Mouse (Mus musculus): ENCODE measurements around the gene Plcb4. TPM values are rescaled to one million over a fixed set of nuclear protein-coding genes. Genes with fewer than 3 reads are reported as not detected.

The Plcb4 gene
- 15.9 and 16.0 TPM in 2 replicates for polyA plus RNA-seq (2016; fragmentation: Nextera tagmentation; extraction: Ambion mirVana)

- H3K36me3 ChIP-seq (replicated peaks): peaks cover 1% of the 10 kb centered on the region
- H3K4me3 ChIP-seq: peak within 1 kb of the TSS; percentile 80
- WGBS: under 1% methylated on average over 71 of the region's 71 CpGs
- H3K9me3 ChIP-seq: peaks cover under 1% of the 10 kb centered on the region; the same call in 1 of the 2 replicates
- DNase-seq (ENCODE audit: extremely low spot score, low spot score): peak; percentile 91
- peak within 1 kb of the TSS; percentile 99 for H3K27ac ChIP-seq
- peaks cover 30% of the 10 kb centered on the region for H3K4me1 ChIP-seq
- no peaks in the 10 kb centered on the region for H3K27me3 ChIP-seq (ENCODE audit: poor library complexity, severe bottlenecking)
Observed at GRCm38 (mm10) chr2:135658486-135659390, at the start of gene Plcb4. Plcb4 (plus strand) TSS chr2:135659011.

DNA sequence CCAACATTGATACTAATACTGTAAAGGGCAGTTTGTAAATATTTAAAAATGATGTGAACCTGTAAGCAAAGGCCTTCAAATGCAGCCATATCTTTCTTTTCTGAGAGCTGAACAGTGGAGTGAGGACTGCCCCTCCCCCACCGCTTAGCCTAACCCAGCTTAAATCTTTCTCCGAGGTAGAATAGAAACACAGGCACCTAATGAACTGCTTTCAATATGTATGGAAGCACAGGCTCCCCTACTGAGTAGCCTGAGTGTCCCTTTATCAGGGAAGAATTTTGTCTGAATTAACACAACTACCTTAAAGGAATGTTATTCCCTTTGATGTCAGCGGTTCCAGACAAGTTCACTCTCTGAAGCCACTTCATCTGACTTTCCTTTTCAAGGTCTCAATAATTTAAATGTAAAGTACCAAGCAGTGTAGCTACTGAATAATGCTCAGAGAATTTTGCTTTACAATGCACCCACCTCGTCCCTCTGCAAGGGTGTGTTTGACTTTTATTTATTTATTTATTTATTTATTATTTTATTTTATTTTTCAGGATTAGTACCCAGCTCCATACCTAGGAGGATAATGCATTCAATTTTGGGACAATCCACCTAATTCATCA lies 44.1 kb upstream of the Plcb4 start:
- peak; percentile 53 for DNase-seq (ENCODE audit: extremely low spot score, low spot score)
- H3K4me1 ChIP-seq: peaks cover 25% of the 10 kb centered on the region
- H3K4me3 ChIP-seq: no peak overlapping the region
- peak overlapping the region; percentile 74 for H3K27ac ChIP-seq
- H3K9me3 ChIP-seq: no peaks in the 10 kb centered on the region
- WGBS: 8% methylated on average over 4 of the region's 4 CpGs
- no peaks in the 10 kb centered on the region for H3K36me3 ChIP-seq (replicated peaks)
- no peaks in the 10 kb centered on the region for H3K27me3 ChIP-seq (ENCODE audit: poor library complexity, severe bottlenecking)

DNA sequence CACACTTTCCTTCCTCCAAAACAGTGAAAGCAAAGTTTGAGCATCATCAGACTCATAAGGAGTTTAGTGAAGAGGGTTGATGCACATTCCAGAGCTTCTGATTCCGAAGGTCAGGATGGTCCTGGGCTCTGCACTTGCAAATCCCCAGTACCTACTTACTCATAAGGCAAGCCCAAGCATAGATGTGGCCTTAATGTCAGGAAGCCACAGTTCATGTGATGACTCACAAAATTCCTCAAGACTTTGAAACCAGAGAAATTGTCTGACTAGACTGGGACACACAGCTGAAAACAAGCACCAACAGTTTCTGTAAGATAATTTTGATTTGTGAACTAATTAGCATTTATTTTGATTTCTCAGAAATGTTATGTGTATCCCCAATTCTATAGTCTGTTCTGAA lies 42.7 kb upstream of the Plcb4 start:
- Histone ChIP-seq H3K4me1 (peaks cover 25% of the 10 kb centered on the region), H3K9me3 (no peaks in the 10 kb centered on the region), H3K27ac (peak overlapping the region; percentile 65), H3K36me3 (replicated peaks) (no peaks in the 10 kb centered on the region), H3K4me3 (no peak overlapping the region), H3K27me3 (ENCODE audit: poor library complexity, severe bottlenecking) (no peaks in the 10 kb centered on the region)
- no peak for DNase-seq (ENCODE audit: extremely low spot score, low spot score)
- 77% methylated on average over 1 of the region's 1 CpGs for WGBS

- Histone ChIP-seq H3K36me3 (replicated peaks) (no peaks in the 10 kb centered on the region), H3K9me3 (no peaks in the 10 kb centered on the region), H3K4me1 (peaks cover 25% of the 10 kb centered on the region), H3K4me3 (no peak overlapping the region), H3K27ac (no peak overlapping the region), H3K27me3 (ENCODE audit: poor library complexity, severe bottlenecking) (no peaks in the 10 kb centered on the region)
- DNase-seq (ENCODE audit: extremely low spot score, low spot score): no peak
Observed at GRCm38 (mm10) chr2:135618551-135618950, 40.3 kb upstream of the Plcb4 start.

GRCm38 (mm10) chr2:135619956-135620355 lies 38.9 kb upstream of the Plcb4 start:
- H3K4me1 ChIP-seq: peaks cover 12% of the 10 kb centered on the region
- no peak overlapping the region for H3K27ac ChIP-seq
- no peaks in the 10 kb centered on the region for H3K27me3 ChIP-seq (ENCODE audit: poor library complexity, severe bottlenecking)
- no peaks in the 10 kb centered on the region for H3K9me3 ChIP-seq
- 76% methylated on average over 2 of the region's 2 CpGs for WGBS
- DNase-seq (ENCODE audit: extremely low spot score, low spot score): no peak
- no peak overlapping the region for H3K4me3 ChIP-seq
- H3K36me3 ChIP-seq (replicated peaks): no peaks in the 10 kb centered on the region

GRCm38 (mm10) chr2:135627821-135628220 lies 31.0 kb upstream of the Plcb4 start:
- no peak overlapping the region for H3K4me3 ChIP-seq
- DNase-seq (ENCODE audit: extremely low spot score, low spot score): no peak
- H3K27me3 ChIP-seq (ENCODE audit: poor library complexity, severe bottlenecking): no peaks in the 10 kb centered on the region
- H3K36me3 ChIP-seq (replicated peaks): no peaks in the 10 kb centered on the region
- no peaks in the 10 kb centered on the region for H3K9me3 ChIP-seq
- 61% methylated on average over 2 of the region's 2 CpGs for WGBS
- H3K27ac ChIP-seq: no peak overlapping the region
- H3K4me1 ChIP-seq: peaks cover 5% of the 10 kb centered on the region

GRCm38 (mm10) chr2:135637227-135637626 lies 21.6 kb upstream of the Plcb4 start:
- H3K4me3 ChIP-seq: no peak overlapping the region
- no peaks in the 10 kb centered on the region for H3K4me1 ChIP-seq
- no peak for DNase-seq (ENCODE audit: extremely low spot score, low spot score)
- no peaks in the 10 kb centered on the region for H3K36me3 ChIP-seq (replicated peaks)
- H3K27me3 ChIP-seq (ENCODE audit: poor library complexity, severe bottlenecking): no peaks in the 10 kb centered on the region
- H3K9me3 ChIP-seq: no peaks in the 10 kb centered on the region
- no peak overlapping the region for H3K27ac ChIP-seq
- 91% methylated on average over 2 of the region's 2 CpGs for WGBS

DNA sequence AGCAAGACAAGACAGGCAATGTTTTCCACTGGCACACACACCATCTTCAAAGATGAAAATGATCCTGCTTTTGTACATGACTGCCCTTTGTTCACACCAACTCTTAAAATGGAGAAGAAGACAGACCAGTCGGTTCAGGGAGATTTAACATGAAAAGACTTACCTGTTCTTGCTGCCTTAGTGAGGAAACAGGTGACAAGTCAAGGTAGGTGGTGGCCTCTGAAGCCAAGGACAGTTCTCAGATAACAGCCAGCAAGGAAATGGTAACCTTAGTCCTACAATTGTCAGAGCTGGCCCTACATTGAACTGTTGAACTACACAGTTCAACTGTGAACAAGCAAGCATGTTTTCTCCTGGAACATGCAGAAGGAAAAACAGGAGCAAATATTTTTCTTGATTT lies 17.8 kb upstream of the Plcb4 start:
- no peaks in the 10 kb centered on the region for H3K9me3 ChIP-seq
- H3K27ac ChIP-seq: no peak overlapping the region
- 78% methylated on average over 1 of the region's 1 CpGs for WGBS
- no peak for DNase-seq (ENCODE audit: extremely low spot score, low spot score)
- H3K4me3 ChIP-seq: no peak overlapping the region
- H3K27me3 ChIP-seq (ENCODE audit: poor library complexity, severe bottlenecking): no peaks in the 10 kb centered on the region
- no peaks in the 10 kb centered on the region for H3K36me3 ChIP-seq (replicated peaks)
- no peaks in the 10 kb centered on the region for H3K4me1 ChIP-seq

DNA sequence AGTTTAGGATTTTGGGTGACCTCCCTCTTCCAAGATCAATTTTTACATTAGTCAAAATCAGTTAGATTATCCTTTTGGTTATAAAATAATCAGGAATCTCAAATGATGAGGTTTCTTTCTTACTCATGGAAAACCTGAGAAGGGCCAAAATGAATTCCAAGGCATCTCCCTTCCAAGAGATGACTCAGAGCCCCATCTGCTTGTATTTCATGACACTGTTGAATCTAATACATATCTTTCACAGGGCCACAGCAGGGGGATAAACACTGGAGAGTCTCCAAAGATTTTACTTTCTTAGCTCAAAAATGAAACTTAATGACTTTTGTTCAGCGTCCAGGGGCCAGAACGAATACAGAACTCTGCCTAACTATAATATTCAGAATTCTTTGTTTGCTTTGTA lies 17.2 kb upstream of the Plcb4 start:
- H3K27me3 ChIP-seq (ENCODE audit: poor library complexity, severe bottlenecking): no peaks in the 10 kb centered on the region
- no peak for DNase-seq (ENCODE audit: extremely low spot score, low spot score)
- no peak overlapping the region for H3K4me3 ChIP-seq
- WGBS: 88% methylated on average over 2 of the region's 2 CpGs
- no peak overlapping the region for H3K27ac ChIP-seq
- no peaks in the 10 kb centered on the region for H3K36me3 ChIP-seq (replicated peaks)
- no peaks in the 10 kb centered on the region for H3K4me1 ChIP-seq
- H3K9me3 ChIP-seq: no peaks in the 10 kb centered on the region

GRCm38 (mm10) chr2:135646226-135646625 lies 12.6 kb upstream of the Plcb4 start:
- no peak for DNase-seq (ENCODE audit: extremely low spot score, low spot score)
- H3K9me3 ChIP-seq: no peaks in the 10 kb centered on the region
- H3K4me1 ChIP-seq: no peaks in the 10 kb centered on the region
- no peak overlapping the region for H3K27ac ChIP-seq
- WGBS: 79% methylated on average over 3 of the region's 3 CpGs
- no peaks in the 10 kb centered on the region for H3K27me3 ChIP-seq (ENCODE audit: poor library complexity, severe bottlenecking)
- no peaks in the 10 kb centered on the region for H3K36me3 ChIP-seq (replicated peaks)
- H3K4me3 ChIP-seq: no peak overlapping the region

DNA sequence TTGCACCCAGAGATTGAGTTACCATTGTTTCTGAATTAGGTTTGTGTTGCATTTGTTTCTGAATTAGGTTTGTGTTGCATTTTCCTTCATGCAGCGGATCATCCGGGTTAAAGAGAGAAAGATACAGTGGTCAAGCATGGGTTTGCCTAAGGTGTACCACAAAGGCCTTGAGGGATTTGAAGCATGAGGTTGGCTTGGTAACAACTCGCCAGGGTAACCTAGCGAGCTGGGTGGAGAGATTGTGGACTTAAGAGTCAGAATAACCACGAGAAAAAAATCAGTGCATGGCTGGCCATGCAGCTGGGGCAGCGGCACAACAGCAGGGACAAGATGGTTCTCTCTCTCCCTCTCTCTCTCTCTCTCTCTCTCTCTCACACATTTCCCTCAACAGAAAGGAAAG lies 12.2 kb upstream of the Plcb4 start:
- no peaks in the 10 kb centered on the region for H3K27me3 ChIP-seq (ENCODE audit: poor library complexity, severe bottlenecking)
- 86% methylated on average over 6 of the region's 6 CpGs for WGBS
- H3K4me3 ChIP-seq: no peak overlapping the region
- H3K4me1 ChIP-seq: no peaks in the 10 kb centered on the region
- no peaks in the 10 kb centered on the region for H3K36me3 ChIP-seq (replicated peaks)
- H3K27ac ChIP-seq: no peak overlapping the region
- DNase-seq (ENCODE audit: extremely low spot score, low spot score): no peak
- H3K9me3 ChIP-seq: no peaks in the 10 kb centered on the region

- Histone ChIP-seq H3K27ac (no peak overlapping the region), H3K36me3 (replicated peaks) (no peaks in the 10 kb centered on the region), H3K9me3 (no peaks in the 10 kb centered on the region), H3K4me3 (no peak overlapping the region), H3K27me3 (ENCODE audit: poor library complexity, severe bottlenecking) (no peaks in the 10 kb centered on the region), H3K4me1 (no peaks in the 10 kb centered on the region)
- 83% methylated on average over 4 of the region's 4 CpGs for WGBS
- DNase-seq (ENCODE audit: extremely low spot score, low spot score): no peak
Observed at GRCm38 (mm10) chr2:135647985-135648384, 10.8 kb upstream of the Plcb4 start.

DNA sequence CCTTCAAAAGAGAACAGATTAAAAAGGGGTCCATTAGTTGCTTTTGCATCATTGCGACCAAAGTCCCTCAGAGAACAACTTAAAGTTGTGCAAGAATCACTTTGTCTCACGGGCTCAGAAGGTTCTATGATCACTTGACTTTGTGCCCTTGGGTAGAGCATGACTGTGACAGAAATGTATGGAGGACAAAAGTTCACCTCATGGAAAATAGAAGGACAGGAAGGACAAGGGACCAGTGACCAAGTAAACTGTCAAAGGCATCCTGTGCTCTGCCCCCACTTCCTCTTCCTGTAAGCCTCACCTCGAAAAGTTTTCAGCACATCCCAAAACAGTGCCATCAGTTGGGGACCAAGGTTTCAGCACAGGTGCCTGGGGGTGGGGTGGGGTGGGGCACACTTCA lies 7.9 kb upstream of the Plcb4 start:
- Histone ChIP-seq H3K4me1 (no peaks in the 10 kb centered on the region), H3K27me3 (ENCODE audit: poor library complexity, severe bottlenecking) (no peaks in the 10 kb centered on the region), H3K4me3 (no peak overlapping the region), H3K27ac (no peak overlapping the region), H3K36me3 (replicated peaks) (no peaks in the 10 kb centered on the region), H3K9me3 (no peaks in the 10 kb centered on the region)
- 88% methylated on average over 3 of the region's 3 CpGs for WGBS
- no peak for DNase-seq (ENCODE audit: extremely low spot score, low spot score)
